ENCODE assay signal across 22 mouse cellular contexts in the genomic region with DNA sequence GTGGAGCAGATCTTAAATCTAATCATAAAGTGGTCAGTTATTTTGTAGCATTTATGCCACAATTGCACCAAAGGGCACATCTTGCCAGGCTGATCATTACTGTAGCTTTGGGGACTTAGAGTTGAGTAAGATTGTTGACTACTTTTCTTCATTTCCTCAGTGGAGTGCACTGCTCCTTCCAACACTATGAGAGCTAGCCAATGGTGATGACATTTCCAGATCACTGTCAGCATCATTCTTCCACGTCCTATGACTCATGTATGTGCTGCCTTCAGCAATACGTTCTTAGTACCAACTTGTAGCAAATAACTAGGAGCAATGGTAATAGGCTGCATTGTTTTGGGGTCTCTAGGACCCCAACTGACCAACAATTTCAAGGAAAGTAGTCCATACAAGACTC. TPM values are rescaled to one million over a fixed set of nuclear protein-coding genes. Genes with fewer than 3 reads are reported as not detected.
"Had no signal": no experiment of that assay in that cellular context is flagged by ENCODE, and none has a peak within 500 bp of the region (broad histone marks: within the 10 kb centered on the region; RNA-seq: fewer than 3 reads in every experiment).

No protein-coding gene starts in this region.

- H3K27ac ChIP-seq: gastrocnemius, adult 2 months; heart, adult 2 months; hindbrain, embryonic 13.5 days; hindbrain, embryonic 15.5 days; hindbrain, postnatal 0 days; kidney, embryonic 15.5 days; kidney, postnatal 0 days; limb, embryonic 13.5 days; limb, embryonic 15.5 days; liver, embryonic 12.5 days; liver, embryonic 14.5 days had no signal

- H3K27me3 ChIP-seq: heart, embryonic 12.5 days; hindbrain, embryonic 15.5 days; kidney, embryonic 15.5 days; liver, embryonic 12.5 days had no signal

- H3K36me3 ChIP-seq: heart, embryonic 12.5 days; hindbrain, embryonic 13.5 days; hindbrain, embryonic 15.5 days; limb, embryonic 15.5 days; liver, embryonic 12.5 days had no signal

- H3K4me1 ChIP-seq: liver, embryonic 12.5 days had no signal

- H3K9me3 ChIP-seq: hindbrain, embryonic 13.5 days; hindbrain, embryonic 15.5 days; kidney, embryonic 15.5 days; limb, embryonic 15.5 days; liver, embryonic 12.5 days had no signal

- H3K4me3 ChIP-seq: gastrocnemius, adult 2 months; heart, adult 2 months; heart, embryonic 12.5 days; hindbrain, embryonic 13.5 days; hindbrain, embryonic 15.5 days; kidney, embryonic 15.5 days; limb, embryonic 13.5 days; limb, embryonic 15.5 days; liver, embryonic 12.5 days had no signal

- DNase-seq: gastrocnemius, adult 2 months; gastrocnemius, postnatal 10 days; gastrocnemius, postnatal 25 days; heart, adult 2 months; kidney, adult 11 months; kidney, adult 2 months; kidney, adult 9 months; kidney, postnatal 14 days; kidney, postnatal 36 days; layer of hippocampus, adult 9-11 months; layer of hippocampus, postnatal 36 days had no signal

RNA-seq across cellular contexts. Expression of a gene that starts 33.7 kb away (rescaled TPM):
- total RNA-seq: hematopoietic stem cell, adult 5-6 weeks had no signal
